Mouse (Mus musculus) adipocyte (in vitro differentiated cells): ENCODE measurements around the gene Cyp2w1.

Experiments
- DNase-seq: peaks from one replicate; pipeline ENCODE4 v3.0.0-alpha.2; 2016; ENCODE audit warnings: low spot score

Cyp2w1 gene

DNA sequence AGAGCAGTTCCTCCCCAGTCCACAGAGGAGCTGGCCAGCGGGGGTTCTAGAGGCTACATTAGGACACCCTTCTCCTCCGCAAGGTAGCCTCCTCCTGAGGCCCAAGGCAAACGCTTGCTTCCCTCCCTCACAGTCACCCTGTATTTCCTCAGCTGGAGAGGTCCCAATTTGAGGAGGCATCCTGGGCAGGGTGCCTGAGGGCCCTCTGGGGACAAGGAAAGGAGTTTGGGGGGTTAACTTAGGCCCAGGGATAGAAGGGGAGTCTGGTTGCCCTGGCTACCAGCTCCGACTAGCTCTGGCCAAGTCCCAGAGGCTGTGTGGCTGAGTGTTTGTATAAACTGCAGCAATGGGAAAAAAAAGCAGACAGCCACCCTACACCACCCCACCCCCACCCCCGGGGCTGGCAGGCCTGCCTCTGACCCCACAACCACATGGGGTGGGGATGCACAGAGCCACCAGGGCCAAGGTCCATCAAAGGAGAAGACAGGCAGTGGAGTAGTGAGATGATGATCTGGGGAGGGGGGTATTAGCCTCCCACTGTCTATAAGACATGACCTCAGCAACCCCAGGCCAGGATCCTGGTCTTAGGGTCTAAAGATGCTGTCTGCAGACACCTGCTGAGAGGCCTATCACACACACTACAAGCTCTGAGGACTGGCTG is 12.6 kb downstream of the Cyp2w1 start:
- DNase-seq, result peak; percentile 75

DNA sequence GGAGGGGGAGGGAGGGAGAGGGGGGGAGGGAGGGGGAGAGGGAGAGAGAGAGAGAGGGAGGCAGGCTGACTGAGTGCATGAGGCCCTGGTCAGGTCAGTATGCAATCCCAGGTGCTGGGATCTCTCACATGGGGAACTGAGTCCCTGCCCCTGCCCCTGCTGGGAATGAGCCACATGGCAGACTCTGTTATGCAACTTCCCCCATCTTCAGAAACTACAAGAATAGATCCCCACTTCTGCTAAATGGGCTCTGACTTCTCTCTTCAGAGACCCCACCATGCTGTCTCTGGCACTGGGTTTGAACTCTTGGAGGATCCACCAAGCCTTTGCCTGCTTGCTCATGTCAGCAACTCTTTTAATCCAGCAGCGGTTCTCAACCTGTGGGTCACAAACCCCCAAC is 13.4 kb downstream of the Cyp2w1 start:
- DNase-seq, result no peak

DNA sequence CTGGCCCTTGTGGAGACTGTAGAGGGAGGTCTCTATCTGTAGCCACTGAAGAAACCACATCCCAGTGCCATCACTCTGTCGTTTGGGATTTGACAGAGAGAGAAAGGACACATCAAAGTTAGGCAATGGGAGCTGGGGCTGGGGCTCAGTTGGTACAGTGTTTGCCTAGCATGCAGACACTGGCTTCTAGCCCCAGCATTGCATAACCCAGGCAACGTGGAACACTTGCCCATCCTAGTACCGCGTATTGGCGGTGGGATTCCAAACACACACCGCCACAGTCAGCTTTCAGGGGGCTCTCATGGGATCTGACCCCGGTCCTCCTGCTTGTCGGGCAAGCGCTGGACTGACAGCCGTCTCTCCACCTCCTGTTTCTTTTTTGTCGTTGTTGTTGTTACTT is 14.1 kb downstream of the Cyp2w1 start:
- DNase-seq, result peak; percentile 47

DNA sequence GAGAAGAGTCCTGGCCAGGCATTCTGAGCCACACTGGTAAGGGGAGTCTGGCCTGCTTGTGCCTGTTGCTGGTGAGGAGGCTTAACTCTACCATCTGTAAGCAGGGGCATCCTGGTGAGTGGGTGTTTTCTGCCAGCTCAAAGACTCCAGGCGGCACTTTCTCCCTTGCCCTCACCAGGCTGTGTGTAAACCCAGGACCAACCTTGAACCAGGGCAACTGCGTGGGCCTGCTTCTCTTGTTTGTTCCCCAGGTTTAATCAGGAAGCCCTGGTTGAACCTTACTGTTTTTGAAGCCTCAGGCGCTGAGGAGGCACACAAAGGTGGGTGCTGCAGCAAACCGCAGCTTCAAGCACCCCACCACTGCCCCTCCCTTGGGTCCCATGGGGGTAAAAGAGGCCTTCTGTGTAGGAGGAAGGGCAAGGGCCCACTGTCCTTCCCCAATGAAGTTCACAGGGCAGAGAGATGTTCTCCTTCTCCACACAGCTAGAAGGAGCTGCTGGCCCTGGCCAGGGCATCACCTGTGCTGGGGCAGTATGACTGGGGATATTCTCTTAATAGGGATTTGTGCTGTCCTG is 15.6 kb downstream of the Cyp2w1 start:
- DNase-seq, result no peak

DNA sequence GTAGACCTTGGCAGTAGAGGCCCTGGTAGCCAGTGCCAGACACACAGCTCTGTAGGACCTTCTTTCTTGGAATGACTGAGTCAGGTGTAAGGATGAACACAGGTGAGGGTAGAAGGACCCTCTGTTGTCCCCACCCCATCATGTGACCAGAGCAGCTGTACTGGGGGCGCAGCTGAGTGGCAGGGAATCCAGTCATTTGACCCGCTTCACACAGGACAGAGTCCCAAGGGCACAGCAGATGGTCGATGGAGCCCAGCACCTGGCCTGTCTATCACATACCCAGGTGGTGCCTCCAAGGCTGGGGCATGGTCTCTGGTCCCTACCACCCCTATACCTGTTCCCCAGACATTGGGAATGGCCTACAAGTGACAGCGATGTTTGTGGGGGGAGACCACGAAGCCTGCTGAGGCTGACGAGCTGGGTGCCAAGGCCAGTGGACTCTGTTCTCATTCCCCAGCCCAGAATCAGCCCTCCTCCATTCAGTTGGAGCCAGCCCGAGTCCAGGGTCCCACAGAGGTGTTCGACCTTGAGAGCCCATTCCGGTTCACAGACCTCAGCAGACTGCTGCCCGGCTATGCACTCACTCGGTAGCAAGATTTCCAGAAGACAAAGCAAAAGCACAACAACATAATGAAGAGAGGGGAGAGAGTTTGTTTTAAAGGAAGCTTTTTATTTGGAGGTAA is 16.4 kb downstream of the Cyp2w1 start:
- no peak for DNase-seq

DNA sequence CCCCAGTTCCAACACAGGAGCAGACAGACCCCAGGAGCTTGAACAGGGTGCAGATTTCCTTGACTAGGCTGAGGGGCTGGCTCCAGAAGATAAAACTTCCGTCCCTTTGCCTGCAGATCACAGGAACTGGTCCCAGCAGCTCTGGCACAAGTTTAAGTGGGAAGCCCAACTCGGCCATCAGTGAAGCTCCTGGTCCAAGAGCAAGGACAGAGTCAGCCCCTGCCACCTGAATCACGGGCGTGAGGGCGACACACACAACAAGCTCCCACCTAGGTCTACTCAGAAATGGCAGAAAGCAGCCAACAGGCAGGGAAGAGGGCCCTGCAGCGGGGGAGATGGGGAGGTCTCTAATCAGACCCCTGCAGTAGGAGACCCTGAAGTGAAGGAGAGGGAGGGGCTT is 17.9 kb downstream of the Cyp2w1 start:
- DNase-seq, result no peak

DNA sequence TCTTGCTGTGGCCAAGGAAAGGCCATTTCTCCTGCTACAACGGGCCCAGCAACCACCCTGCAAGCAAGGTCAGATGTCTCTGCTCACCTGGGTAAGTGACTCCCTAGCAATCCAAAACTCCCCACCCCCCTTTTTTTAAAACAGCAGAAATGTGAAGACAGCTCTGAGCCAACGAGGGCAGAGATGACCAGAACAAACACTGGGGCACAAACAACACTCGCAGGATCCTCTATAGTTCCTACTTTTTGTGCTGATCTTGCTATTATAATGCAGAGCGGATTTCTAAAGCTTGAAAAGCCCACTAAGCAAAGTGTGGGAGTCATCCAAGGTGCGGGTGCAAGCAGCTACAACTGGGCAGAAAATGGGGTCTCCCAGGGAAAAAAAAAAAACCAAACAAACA is 18.7 kb downstream of the Cyp2w1 start:
- DNase-seq, result peak; percentile 71

DNA sequence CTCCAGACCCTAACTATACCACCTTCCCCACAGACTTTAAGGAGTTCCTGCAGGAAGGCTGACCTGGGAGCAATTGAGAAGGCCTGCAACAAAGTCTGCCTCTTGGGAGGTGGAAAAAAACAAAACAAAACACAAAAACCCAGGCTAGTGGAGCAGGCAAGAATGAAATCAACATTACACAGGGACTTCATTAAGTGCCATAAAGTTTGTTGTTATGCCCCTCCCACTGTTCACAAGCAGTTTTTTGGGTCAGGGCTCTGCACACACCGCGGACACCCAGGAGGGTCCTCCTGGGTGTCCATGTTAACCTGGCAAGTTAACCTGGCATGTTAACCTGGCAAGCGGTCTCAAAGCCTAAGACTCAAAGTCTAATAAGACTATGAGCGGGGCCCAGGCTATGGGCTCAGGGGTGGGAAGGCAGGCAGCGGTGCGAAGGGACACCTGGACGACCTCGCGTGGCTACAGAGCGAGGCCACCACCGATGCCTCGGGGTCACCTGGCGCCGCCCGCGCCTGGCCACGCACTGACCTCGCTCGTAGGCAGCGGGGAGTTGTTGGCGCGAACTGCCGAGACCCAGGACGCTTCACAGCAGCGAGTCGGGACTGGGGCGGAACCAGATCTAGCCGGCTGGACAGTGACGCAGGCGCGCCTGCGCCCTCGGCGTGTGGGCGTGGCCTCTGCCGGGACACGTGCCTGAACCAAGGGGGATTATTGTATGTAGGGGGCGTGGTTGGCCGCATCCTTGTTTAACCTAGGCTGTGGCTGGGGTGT is 19.4 kb downstream of the Cyp2w1 start:
- DNase-seq, result peak; percentile 97

DNA sequence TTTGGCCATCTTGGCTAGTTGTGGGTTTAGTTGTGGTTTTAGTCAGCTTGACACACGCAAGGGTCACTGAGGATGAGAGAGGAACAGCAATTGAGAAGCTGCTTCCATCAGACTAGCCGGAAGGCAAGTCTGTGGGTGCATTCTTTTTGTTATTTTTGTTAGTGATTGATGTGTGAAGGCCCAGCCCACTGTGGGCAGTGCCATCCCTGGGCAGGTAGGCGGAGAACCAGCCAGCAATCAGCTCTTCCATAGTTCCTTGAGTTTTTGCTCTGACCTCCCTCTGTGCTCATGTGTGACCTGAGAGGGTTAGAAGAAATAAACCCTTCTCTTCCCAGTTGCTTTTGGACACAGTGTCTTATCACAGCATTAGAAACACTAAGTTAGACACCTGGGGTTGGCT is 20.7 kb downstream of the Cyp2w1 start:
- no peak for DNase-seq

DNA sequence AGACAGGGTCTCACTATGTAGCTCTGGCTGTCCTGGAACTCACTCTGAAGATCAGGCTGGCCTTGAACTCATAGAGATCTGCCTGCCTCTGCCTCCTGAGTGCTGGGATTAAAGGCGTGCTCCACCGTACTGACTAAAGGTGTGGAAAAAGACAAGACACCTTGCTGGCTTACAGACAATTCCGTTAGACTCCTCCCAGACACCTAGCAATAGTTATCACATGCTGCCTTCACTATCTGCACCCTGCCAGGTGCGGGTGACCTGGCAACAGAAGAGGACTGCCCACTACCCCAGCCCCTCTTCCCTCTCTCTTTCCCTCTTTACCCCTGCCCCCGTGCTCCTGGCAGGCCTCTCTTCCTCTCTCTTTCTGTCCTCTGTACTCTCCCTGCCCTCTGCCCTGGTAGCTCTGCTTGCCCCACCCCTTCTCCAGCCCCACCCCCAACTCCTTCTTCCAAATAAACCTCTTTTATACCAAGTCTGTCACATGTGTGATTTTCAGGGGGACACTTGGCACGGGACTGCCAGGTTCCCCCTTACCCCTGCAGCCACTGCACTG is 21.6 kb downstream of the Cyp2w1 start:
- peak; percentile 56 for DNase-seq

DNA sequence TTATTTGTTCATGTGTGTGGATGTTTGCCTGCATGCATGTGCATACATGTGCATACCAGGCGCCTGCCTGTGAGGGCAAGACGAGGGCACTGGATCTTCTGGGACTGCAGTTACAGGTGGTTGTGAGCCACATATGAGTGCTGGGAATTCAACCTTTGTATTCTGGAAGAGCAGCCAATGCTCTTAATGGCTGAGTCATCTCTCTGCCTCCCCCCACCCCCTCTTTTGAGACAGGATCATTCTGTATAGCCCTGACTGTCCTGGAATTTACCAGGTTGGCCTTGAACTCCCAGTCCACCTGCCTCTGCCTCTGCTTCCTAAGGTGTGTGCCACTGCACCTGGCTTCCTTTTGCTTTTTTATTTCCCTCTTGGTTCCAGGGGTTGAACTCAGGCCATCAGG is 22.4 kb downstream of the Cyp2w1 start:
- no peak for DNase-seq

DNA sequence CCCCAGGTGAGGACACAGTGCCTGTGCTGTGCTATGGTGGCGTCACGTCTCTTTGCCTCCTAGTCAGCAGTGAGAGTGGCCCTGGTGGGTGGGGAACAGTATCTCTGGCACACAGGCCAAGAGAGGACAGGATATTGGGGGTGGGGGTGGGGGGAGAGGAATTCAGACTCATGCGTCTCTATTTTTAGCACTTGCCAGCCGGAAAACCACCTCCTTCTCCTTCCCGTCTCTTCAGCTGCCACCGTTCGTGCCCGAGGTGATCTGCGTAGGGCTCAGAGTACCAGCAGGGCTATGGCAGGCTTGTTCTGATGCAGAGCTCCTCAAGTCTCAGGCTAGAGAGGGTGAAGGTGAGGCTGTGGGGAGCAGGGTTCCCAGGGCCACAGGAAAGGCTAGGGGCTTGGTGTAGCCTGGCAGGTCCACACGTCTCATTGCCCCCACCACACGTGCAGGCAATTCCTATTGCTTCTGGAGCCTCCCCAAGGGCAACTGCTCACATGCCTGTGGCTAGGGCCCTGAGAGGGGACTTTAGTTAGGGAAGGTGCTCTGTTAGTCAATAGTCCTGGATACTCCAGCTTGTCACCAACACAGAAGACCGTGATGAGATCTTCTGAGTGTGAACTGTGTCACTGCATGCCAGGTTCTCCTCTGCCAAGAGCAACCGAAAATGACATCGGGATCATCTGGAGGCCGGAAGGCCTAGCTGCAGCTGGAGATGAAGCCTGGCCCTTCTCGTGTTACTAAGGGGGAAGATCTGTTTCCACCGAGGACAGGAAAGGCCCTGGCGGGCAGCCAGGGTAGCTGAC is 25.3 kb downstream of the Cyp2w1 start, which contains the start of gene Gpr146:
Gene Gpr146 (plus strand): TSS at position 230 of the 803 bp plus-strand sequence.
- peak; percentile 74 for DNase-seq

DNA sequence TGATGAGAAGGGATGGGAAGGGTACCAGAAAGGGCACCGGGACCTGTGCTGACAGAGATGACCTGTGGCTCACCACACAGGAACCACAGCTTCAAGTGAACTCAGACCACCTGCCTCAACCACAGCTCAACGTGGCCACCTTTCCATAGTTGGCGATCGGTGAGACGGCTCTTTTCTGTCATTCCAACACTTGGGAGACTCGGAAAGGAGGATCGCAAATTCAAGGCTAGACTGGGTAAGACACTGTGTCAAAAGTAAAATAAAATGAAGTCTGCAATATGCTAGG is 25.8 kb downstream of the Cyp2w1 start:
- no peak for DNase-seq

DNA sequence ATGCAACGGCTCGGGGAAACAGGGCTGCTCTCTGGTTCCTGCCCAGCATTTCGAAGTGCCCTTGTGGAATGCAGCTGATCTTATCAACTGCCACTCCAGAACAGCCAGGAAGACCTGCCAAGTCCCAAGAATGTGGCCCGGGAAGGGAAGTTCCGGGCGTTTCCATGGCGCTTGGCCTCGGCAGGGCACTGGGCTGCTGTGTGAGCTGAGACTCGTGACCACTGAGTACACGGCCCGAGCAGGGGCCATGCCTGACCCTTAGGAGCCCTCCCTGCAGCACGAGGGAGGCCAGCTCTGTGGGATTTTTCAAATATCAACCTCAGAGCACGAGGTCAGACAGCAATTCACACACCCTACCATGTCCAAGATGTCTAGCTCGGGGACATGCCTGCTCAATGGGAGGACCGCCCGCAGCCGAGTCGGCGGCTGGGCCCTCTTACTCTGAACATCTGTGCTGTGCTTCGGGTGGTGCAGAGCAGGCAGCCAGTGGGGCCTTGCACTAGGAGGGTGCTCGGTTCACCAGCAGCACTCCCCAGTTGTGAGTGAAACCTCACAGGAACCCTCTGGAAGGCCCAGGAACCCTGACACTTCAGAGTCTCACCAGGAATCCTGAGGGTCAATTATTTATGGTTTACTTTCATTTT is 26.7 kb downstream of the Cyp2w1 start:
- peak; percentile 97 for DNase-seq

DNA sequence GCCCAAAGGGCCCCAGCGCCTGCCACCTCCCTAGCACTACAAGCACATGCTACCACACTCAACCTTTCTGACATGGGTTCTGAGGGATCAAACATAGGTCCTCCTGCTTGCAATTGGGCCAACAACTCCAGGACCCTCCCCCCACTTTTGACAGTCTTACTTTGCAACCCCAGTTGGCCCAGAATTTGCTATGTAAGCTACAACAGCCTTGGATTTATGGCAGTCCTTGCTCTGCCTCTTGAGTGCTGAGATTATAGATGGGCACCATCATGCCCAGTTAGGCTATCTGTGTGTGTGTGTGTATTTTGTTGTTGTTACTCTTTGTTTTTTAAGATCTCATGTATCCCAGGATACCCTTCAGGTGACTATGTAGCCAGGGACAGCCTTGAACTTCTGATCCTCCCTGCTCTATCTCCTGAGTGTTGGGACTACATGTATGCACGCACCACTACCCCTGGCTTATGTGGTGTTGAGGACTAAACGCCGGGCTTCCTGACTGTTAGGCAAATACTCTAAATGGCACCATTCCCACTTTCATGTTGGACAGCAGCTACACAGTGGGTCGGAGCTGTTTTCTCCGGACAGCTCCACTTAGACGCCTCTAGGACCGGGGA is 27.5 kb downstream of the Cyp2w1 start:
- DNase-seq, result no peak

DNA sequence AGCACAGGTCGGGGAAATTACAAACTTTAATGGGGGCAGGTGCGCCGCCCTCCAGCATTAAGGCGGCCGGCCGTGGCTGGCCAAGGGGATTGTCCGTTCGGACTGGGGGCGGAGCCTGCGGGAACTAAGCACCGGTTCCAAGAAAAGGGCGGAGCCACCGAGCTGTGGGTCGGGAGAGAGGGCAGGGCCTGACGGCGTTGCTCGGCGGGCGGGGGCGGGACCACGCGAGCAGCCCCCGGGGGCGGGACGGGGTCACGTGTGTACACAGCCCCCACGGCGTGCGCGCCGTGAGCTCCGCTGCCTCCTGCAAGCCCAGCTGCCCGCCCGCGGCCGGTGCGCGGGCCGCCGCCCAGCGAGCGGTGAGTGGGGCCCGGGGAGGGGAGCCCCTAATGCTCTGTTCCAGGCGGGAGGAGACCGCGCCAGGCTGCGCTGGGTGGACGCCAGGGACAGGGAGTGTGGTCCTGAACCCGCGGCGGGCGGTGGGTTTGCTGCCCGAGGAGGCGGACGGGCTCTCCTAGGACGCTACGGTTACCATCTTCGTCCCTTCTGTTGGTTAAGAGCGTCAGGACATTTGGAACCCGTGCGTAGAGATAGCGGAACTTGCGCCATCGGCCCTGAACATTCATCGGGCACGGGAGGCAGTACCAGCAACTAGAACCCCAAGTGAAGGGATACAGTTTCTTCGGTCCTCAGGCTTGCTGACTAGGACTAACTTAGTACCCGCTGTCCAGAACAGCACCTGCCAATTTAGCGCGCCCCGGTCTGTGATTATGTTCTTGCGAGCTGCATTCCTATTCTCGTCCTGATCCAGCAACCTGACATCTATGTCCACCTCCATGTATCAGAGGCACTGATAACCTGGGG is 28.2 kb downstream of the Cyp2w1 start:
- DNase-seq, result peak; percentile 99

DNA sequence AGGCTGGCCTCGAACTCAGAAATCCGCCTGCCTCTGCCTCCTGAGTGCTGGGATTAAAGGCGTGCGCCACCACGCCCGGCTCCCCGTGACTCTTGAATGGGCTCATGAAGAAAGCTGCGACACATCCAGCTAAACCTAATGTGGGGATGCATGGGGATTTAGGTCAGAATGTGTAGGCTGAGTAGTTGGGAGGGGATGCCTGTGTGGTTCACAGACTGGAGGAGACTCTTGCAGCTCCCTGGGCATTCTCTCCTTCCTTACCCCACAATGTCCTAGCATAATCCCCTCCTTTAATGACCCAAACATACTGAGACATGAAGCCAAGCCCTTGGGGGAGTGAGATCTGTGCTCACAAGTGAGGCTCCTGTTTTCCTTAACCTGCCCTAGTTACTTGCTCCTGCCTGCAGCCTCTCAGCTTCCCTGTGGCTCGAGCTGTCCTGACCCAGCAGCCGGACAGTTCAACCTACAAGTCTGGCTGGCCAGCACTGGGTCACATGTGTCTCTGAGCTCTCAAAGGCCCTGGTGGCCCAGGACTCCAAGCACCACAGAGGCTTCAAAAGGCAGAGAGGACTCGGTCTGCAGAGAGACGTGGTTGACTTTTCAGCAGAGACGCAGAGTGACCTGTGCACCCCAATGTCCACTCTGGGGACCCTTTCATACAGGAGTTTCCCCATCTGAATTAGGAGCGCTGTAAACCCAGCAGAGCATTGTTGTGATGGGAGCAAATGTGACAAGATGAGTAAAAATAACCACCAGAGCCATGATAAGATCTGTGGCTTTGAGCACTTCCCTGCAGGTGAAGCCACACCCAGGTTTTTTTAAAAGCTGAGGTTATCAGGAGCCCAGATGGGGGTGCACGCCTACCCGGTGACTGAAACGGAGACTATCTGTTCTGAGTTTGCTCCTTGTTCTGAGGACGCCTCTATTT is 29.4 kb downstream of the Cyp2w1 start:
- peak; percentile 74 for DNase-seq

DNA sequence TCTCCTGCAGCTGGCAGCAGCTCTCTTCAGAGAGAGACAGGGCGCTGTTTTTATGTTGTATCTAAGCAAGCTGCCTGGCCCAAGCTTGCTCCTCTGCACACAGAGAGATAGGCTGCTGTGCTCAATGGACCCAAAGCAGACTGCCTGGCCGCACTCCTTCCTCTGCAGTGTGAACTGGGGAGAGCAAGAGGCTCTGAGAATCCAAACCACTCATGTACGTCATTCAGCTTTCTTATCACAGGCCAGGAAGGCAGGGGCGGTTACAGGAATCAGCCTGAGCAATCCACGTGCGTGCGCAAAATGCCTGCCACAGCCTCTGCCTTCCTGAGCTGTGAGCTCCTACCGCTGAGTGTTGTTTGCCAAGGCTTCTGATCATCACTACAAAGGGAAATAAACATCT is 30.3 kb downstream of the Cyp2w1 start:
- peak; percentile 41 for DNase-seq

DNA sequence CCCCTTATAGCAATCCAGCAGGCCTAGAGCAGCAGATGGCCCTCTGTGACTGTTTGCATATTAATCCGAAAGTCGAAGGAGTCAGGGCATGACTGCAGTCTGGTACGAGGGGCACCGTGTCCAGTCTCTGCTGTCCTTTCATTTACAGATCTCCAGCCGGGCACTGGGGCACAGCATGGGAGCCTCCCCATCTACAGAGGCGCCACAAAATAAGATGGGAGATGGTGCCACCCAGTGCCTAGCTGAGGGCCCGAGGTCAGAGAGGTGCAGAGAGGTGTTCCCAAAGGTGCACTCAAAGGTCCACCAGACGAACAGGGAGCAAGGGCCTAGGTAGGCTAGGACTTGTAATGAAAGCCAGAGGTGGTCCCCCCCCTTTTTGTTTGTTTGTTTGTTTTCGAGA is 30.8 kb downstream of the Cyp2w1 start:
- no peak for DNase-seq
